Mouse (Mus musculus) erythroblast, adult 5-6 weeks (primary cell): ENCODE data around the gene Dio1. TPM values are rescaled to one million over a fixed set of nuclear protein-coding genes. Genes with fewer than 3 reads are reported as not detected.

ENCODE experiments used
- ATAC-seq: replicated peaks from 2 replicates; pipeline ENCODE4 v1.8.0; 2016; ENCODE audit warnings: moderate number of reproducible peaks, mild to moderate bottlenecking, moderate TSS enrichment, inconsistent platforms; ENCODE audit not compliant: poor library complexity, low FRiP score, severe bottlenecking
- total RNA-seq, 2 experiments: library from RNA; stranded (forward) in 1 of 2; stranded (reverse) in 1 of 2; fragments of 150-400 nt in 1 of 2; fragments of 200-764, 138-1000 nt in 1 of 2; gene quantifications; 2 replicates each; pipeline versions ENCODE4 v1.2.3 to v1.2.4; 2015 to 2017; ENCODE audit warnings: low replicate concordance in 2 of 2

The Dio1 gene
- total RNA-seq, 2 experiments from 2014 or later = not detected

DNA sequence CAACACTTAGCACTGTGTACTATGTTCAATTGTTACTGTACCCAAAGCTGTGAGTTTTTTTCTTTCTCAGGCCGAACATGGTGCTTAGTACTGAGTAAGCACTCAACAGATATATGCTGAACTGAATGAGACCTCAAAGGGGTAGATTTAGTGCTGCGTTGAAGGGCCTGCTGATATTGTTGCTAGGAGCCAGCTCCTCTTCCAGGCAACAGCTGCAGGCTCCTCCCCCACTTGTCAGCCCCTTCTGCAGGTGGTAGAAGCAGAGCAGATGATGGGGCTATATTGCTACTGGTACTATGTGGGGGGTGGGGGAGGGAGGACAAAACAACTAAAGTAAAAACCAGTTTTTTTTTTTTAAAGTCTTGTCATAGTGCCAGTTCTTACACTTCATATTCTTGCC is 57.5 kb downstream of the Dio1 start:
- ATAC-seq = no peak

DNA sequence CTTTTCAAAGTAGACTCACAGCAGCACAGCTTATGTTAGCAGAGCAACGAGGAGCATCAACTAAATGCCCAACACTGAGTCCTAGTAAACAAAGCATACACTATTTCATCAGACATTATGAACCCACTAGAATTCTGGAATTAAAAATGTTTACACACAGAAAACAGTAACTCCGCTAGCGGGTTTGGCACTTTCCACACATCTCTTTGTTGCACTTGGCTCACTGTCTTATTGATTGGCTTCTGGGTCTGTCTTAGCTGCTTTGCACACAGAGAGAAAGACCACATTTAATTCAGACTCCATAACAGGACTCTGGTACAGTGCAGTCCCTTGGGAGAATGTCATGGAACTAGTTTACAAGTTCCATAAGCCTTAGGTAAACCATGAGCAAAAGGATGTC is 58.9 kb downstream of the Dio1 start:
- no peak for ATAC-seq

DNA sequence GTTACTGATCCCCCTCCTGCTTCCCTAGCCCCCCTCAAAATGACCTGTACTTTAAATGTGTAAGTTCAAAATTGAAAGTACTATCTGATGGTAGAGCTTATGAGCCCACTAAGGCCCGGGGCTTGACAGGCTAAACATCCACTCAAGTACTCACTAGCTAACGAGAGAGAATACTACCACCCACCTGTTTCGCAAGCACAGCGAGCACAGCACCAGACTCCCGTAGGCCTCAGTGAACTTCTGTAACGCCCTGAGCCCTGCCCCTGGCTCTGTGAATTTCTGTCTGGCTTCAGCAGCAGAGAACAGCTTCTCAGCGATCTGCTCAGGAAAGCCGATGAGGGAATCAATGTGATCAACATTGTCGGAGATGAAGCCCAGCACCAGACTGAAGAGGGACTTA is 59.9 kb downstream of the Dio1 start:
- ATAC-seq = no peak

DNA sequence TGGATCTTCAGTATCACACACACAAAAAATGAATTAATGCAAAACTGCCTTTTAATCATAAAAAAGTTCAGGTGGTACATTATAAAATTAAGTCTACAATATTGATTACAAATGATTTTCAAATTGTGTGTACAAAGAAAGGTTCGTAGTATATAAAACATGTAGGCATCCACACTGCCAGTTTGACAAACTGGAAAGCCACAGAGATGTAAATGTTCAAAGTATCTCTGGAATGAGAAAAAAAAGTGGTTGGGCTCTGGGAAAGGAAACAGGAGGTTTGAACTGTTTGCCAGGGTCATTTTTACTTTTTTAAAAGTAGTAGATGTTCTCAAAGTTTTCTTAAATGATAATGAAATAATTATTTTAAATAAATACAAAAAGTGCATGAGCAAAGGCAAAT is 60.9 kb downstream of the Dio1 start:
- no peak for ATAC-seq

DNA sequence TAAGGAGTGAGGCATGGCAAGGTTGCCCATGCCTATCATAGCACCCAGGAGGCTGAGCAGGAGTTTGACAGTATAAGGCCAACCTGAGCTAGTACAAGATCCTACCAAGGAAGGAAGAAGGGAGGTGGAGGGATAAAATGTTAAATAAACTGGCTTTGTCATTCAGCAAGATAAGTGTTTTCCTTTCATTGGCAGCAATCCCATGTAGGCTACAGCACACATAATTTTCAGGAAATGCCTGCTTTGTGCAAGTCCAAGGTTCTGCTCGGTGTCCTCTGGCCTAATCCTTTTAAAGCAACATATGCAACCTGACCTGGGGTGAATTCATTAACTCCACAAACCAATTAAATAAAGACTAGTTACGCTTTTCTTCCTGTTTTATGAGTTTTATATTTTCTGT is 61.6 kb downstream of the Dio1 start:
- ATAC-seq = no peak

DNA sequence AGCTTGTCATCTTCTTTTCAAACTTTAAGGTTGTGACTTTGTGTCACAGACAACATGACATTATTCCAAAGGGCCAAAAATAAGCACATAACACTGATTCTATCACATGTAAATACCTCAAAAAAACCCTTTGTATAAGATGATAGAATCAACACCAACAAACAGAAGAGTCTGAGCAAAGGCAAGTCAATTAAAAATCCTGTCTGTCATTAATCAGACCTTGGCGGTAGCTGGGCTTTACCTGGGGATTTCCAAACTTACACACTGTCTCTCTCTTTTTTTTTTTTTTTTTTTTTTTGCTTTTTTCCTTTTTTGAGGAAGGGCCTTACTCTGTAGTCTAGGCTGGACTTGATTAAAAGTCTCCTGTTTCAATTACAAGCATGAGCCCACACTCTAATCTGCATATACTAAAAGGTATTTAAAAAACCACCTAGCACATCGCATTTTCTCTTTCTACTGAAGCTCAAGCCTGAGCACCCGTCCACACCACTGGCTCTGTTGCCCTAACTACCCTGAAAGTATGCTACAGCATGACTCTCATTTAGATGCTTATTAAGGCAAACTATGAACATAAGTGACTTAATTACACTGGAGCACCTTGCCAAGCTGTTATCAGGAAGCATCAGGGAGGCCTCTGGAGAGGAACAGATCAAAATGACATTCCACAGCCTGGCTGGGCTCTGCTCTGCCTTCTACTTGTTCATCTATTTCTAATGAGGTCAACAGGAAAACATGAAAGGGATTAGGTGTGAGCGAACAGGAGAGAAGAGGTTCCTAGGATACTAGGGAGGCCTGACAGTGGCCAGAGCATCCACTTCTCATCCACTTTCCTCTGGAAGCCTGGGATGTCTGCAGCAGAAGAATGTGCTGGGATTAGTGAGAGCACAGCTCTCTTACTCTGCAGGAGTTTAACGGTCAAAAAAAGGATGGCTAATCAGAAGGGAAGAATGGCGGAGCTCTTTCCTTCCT is 63.3 kb downstream of the Dio1 start:
- no peak for ATAC-seq

Other genes with a start within 250 kb of the Dio1 start
- gene Mrpl37, start 240.3 kb downstream of the Dio1 start, total RNA-seq (2015; ENCODE audit: low replicate concordance) = 20.9 and 25.0 TPM in 2 replicates
- 5.4 and 17.2 TPM in 2 replicates for gene Mrpl37, start 240.3 kb downstream of the Dio1 start, total RNA-seq (2017; ENCODE audit: low replicate concordance)
- 0.63 TPM in 1 of 2 replicates, not detected in the other for gene Cyb5rl, start 240.2 kb downstream of the Dio1 start, total RNA-seq (2015; ENCODE audit: low replicate concordance)
- 0.28 and 0.34 TPM in 2 replicates for gene Cyb5rl, start 240.2 kb downstream of the Dio1 start, total RNA-seq (2017; ENCODE audit: low replicate concordance)
- 0.42 TPM in 1 of 2 replicates, not detected in the other for gene Cdcp2, start 210.3 kb downstream of the Dio1 start, total RNA-seq (2015; ENCODE audit: low replicate concordance)
- not detected in 2 replicates for gene Cdcp2, start 210.3 kb downstream of the Dio1 start, total RNA-seq (2017; ENCODE audit: low replicate concordance)
- gene Tmem59, start 128.8 kb downstream of the Dio1 start, total RNA-seq (2015; ENCODE audit: low replicate concordance) = 124 and 174 TPM in 2 replicates
- gene Tmem59, start 128.8 kb downstream of the Dio1 start, total RNA-seq (2017; ENCODE audit: low replicate concordance) = 146 and 147 TPM in 2 replicates
- 6.5 and 20.3 TPM in 2 replicates for gene Tceanc2, start 128.1 kb downstream of the Dio1 start, total RNA-seq (2015; ENCODE audit: low replicate concordance)
- gene Tceanc2, start 128.1 kb downstream of the Dio1 start, total RNA-seq (2017; ENCODE audit: low replicate concordance) = 6.0 and 22.4 TPM in 2 replicates
- gene Ldlrad1, start 98.0 kb downstream of the Dio1 start, total RNA-seq (2015; ENCODE audit: low replicate concordance) = 1.5 TPM in 1 of 2 replicates, not detected in the other
- gene Ldlrad1, start 98.0 kb downstream of the Dio1 start, total RNA-seq (2017; ENCODE audit: low replicate concordance) = not detected in 2 replicates
- 2.3 and 12.3 TPM in 2 replicates for gene Lrrc42, start 53.6 kb downstream of the Dio1 start, total RNA-seq (2015; ENCODE audit: low replicate concordance)
- 11.9 and 13.1 TPM in 2 replicates for gene Lrrc42, start 53.6 kb downstream of the Dio1 start, total RNA-seq (2017; ENCODE audit: low replicate concordance)
- gene Hspb11, start 53.6 kb downstream of the Dio1 start, total RNA-seq (2015; ENCODE audit: low replicate concordance) = 7.3 TPM in 1 of 2 replicates, not detected in the other
- gene Hspb11, start 53.6 kb downstream of the Dio1 start, total RNA-seq (2017; ENCODE audit: low replicate concordance) = 0.98 TPM in 1 of 2 replicates, not detected in the other
- 14.0 and 40.7 TPM in 2 replicates for gene Yipf1, start 7.2 kb upstream of the Dio1 start, total RNA-seq (2015; ENCODE audit: low replicate concordance)
- 16.6 and 25.2 TPM in 2 replicates for gene Yipf1, start 7.2 kb upstream of the Dio1 start, total RNA-seq (2017; ENCODE audit: low replicate concordance)
- gene Ndc1, start 60.6 kb upstream of the Dio1 start, total RNA-seq (2015; ENCODE audit: low replicate concordance) = 18.6 and 20.7 TPM in 2 replicates
- gene Ndc1, start 60.6 kb upstream of the Dio1 start, total RNA-seq (2017; ENCODE audit: low replicate concordance) = 9.3 and 33.3 TPM in 2 replicates
- not detected in 2 replicates for gene Glis1, start 127.4 kb upstream of the Dio1 start, total RNA-seq (2015; ENCODE audit: low replicate concordance)
- gene Glis1, start 127.4 kb upstream of the Dio1 start, total RNA-seq (2017; ENCODE audit: low replicate concordance) = not detected in 2 replicates